Mouse (Mus musculus) liver, postnatal 0 days (tissue): ENCODE results near the gene 4930470P17Rik. TPM values are rescaled to one million over a fixed set of nuclear protein-coding genes. Genes with fewer than 3 reads are reported as not detected.
A peak's percentile ranks its signal among the peaks of the same experiment; 100 is the strongest.
"Not testable (repeated sequence)": the region's sequence is repeated elsewhere in the genome, so short reads cannot be mapped to it uniquely, and the experiment has no call there.

Source experiments
- ATAC-seq: fragments of 200-750 bp; cut with Nextera tagmentation; 2 replicates; pipeline ENCODE4 v1.8.0; 2017; ENCODE audit warnings: mild to moderate bottlenecking, moderate library complexity
- DNase-seq: peaks from one replicate; pipeline ENCODE4 v3.0.0-alpha.2; 2016
- H3K27ac ChIP-seq: fragments of 300-500 bp; sonication (generic); 2 replicates; pipeline ENCODE4 v1.5.1; 2014; ENCODE audit warnings: antibody characterized with exemption, moderate library complexity, mild to moderate bottlenecking, low read depth
- H3K27me3 ChIP-seq: fragments of 300-500 bp; sonication (generic); 2 replicates; pipeline ENCODE4 v1.6.1; 2014; ENCODE audit warnings: low read length, control low read depth, mixed read lengths; ENCODE audit not compliant: insufficient read depth
- H3K36me3 ChIP-seq: fragments of 300-500 bp; sonication (generic); replicated peaks from 2 replicates; pipeline ENCODE4 v1.6.1; 2014; ENCODE audit warnings: mild to moderate bottlenecking, control low read depth, low read length, moderate library complexity, mixed read lengths; ENCODE audit not compliant: insufficient read depth
- H3K4me1 ChIP-seq: fragments of 300-500 bp; sonication (generic); 2 replicates; pipeline ENCODE4 v1.6.1; 2014; ENCODE audit warnings: antibody characterized with exemption, mild to moderate bottlenecking, control low read depth; ENCODE audit not compliant: insufficient read depth
- H3K4me2 ChIP-seq: fragments of 300-500 bp; sonication (generic); 2 replicates; pipeline ENCODE4 v1.6.1; 2014; ENCODE audit warnings: low read depth, mild to moderate bottlenecking, low read length, moderate library complexity, mixed read lengths
- H3K4me3 ChIP-seq: fragments of 300-500 bp; sonication (generic); 2 replicates; pipeline ENCODE4 v1.5.1; 2014; ENCODE audit warnings: low read depth, low read length
- H3K9ac ChIP-seq: fragments of 300-500 bp; sonication (generic); replicated peaks from 2 replicates; pipeline ENCODE4 v1.6.1; 2014; ENCODE audit warnings: mild to moderate bottlenecking, moderate library complexity
- H3K9me3 ChIP-seq: fragments of 300-500 bp; sonication (generic); 2 replicates; pipeline ENCODE4 v1.6.1; 2016; ENCODE audit warnings: mild to moderate bottlenecking, control low read depth, low read length, mixed read lengths
- CTCF ChIP-seq: sonication (generic); IDR thresholded peaks from 2 replicates; pipeline ENCODE4 v1.5.1; 2016; ENCODE audit warnings: antibody characterized with exemption, low read depth
- EP300 ChIP-seq: IDR thresholded peaks from 2 replicates; pipeline ENCODE4 v1.6.1; 2016; ENCODE audit warnings: antibody characterized with exemption, low read depth, mild to moderate bottlenecking
- WGBS: fragments of 180-500 bp; shearing (Covaris S2); extraction: QIAGEN DNeasy Blood & Tissue Kit; methylation state at CpG from one replicate; pipeline ENCODE4 v1.1.7; 2014; ENCODE audit not compliant: insufficient replicate concordance; 5-methylcytosine and 5-hydroxymethylcytosine counted together
- polyA plus RNA-seq: library from polyadenylated mRNA; unstranded; fragments of >200 nt; fragmentation: Nextera tagmentation; extraction: Ambion mirVana; gene quantifications from 2 replicates; pipeline ENCODE4 v1.2.1, GENCODE M21; 2015

4930470P17Rik gene
- polyA plus RNA-seq, 1 experiment from 2014 or later = not detected

DNA sequence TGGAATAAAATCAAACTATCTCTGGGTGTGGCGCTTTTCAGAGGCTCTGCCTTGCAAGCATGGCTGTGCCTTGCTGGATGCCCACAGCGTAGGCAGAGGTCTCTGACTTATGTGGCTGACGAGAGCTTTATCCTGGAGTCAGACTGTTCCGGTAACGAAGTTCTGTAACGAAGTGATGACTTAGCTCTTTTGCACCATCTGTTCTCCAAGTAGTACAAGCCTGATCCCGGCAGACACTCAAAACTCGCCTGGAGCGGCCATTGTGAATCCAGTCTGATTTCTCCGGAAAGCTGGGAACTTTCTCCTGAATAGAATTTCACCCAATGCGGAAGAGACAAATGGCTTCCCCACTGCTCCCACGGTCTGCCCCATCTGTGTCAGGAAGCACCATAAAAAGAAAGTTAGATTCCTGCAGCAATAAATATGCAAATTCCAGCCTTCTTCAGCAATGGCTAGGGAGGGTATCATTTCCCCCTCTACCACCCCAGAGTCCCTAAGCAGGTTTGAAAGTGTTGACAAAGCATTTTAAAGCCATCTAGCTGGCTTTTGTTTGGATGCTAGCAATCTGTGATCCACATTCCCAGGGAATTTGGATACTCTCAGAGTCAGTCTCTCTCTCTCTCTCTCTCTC lies 17.2 kb upstream of the 4930470P17Rik start:
- ATAC-seq = no peak
- no peaks in the 10 kb centered on the region for H3K9me3 ChIP-seq
- H3K27me3 ChIP-seq = no peaks in the 10 kb centered on the region
- no peaks in the 10 kb centered on the region for H3K4me1 ChIP-seq
- no peak overlapping the region for H3K27ac ChIP-seq
- H3K9ac ChIP-seq = no peak overlapping the region
- H3K36me3 ChIP-seq = no peaks in the 10 kb centered on the region
- no peak for TF ChIP-seq EP300
- TF ChIP-seq CTCF = no peak
- 74% methylated on average over 12 of the region's 12 CpGs for WGBS
- no peak overlapping the region for H3K4me3 ChIP-seq
- no peak for DNase-seq
- no peak overlapping the region for H3K4me2 ChIP-seq

GRCm38 (mm10) chr2:170611794-170612193 lies 10.0 kb upstream of the 4930470P17Rik start:
- H3K27ac ChIP-seq, DNase-seq, ATAC-seq, H3K4me3 ChIP-seq, H3K9ac ChIP-seq, H3K27me3 ChIP-seq, H3K9me3 ChIP-seq, H3K36me3 ChIP-seq, H3K4me1 ChIP-seq, H3K4me2 ChIP-seq: not testable (repeated sequence)
- 67% methylated on average over 5 of the region's 5 CpGs for WGBS

- no peak overlapping the region for H3K9ac ChIP-seq
- TF ChIP-seq EP300 (no peak), CTCF (no peak)
- no peaks in the 10 kb centered on the region for H3K9me3 ChIP-seq
- H3K27me3 ChIP-seq = no peaks in the 10 kb centered on the region
- no peaks in the 10 kb centered on the region for H3K36me3 ChIP-seq
- no peak overlapping the region for H3K4me3 ChIP-seq
- no peak overlapping the region for H3K27ac ChIP-seq
- H3K4me2 ChIP-seq = no peak overlapping the region
- WGBS = 71% methylated on average over 5 of the region's 5 CpGs
- no peaks in the 10 kb centered on the region for H3K4me1 ChIP-seq
- ATAC-seq (no peak), DNase-seq (no peak)
These were observed 646 bp downstream of the 4930470P17Rik start for GRCm38 (mm10) chr2:170601171-170601570.

GRCm38 (mm10) chr2:170597586-170597985 lies 4.2 kb downstream of the 4930470P17Rik start:
- no peak for ATAC-seq
- no peak overlapping the region for H3K27ac ChIP-seq
- no peaks in the 10 kb centered on the region; the same call in 1 of the 2 replicates for H3K9me3 ChIP-seq
- 7% methylated on average over 2 of the region's 2 CpGs for WGBS
- DNase-seq = no peak
- no peak overlapping the region for H3K4me2 ChIP-seq
- TF ChIP-seq EP300 (no peak), CTCF (peak; percentile 57)
- H3K4me3 ChIP-seq = no peak overlapping the region
- no peaks in the 10 kb centered on the region for H3K36me3 ChIP-seq
- no peak overlapping the region for H3K9ac ChIP-seq
- H3K4me1 ChIP-seq = no peaks in the 10 kb centered on the region
- no peaks in the 10 kb centered on the region for H3K27me3 ChIP-seq

GRCm38 (mm10) chr2:170596726-170597125 lies 5.1 kb downstream of the 4930470P17Rik start:
- WGBS = 33% methylated on average over 1 of the region's 1 CpGs
- no peaks in the 10 kb centered on the region for H3K4me1 ChIP-seq
- DNase-seq (peak; percentile 51), ATAC-seq (no peak)
- H3K4me3 ChIP-seq = no peak overlapping the region
- no peak overlapping the region for H3K9ac ChIP-seq
- H3K9me3 ChIP-seq = no peaks in the 10 kb centered on the region; the same call in 1 of the 2 replicates
- H3K4me2 ChIP-seq = no peak overlapping the region
- H3K27me3 ChIP-seq = no peaks in the 10 kb centered on the region
- H3K27ac ChIP-seq = no peak overlapping the region
- peak; percentile 55 for TF ChIP-seq CTCF
- no peak for TF ChIP-seq EP300
- H3K36me3 ChIP-seq = no peaks in the 10 kb centered on the region

DNA sequence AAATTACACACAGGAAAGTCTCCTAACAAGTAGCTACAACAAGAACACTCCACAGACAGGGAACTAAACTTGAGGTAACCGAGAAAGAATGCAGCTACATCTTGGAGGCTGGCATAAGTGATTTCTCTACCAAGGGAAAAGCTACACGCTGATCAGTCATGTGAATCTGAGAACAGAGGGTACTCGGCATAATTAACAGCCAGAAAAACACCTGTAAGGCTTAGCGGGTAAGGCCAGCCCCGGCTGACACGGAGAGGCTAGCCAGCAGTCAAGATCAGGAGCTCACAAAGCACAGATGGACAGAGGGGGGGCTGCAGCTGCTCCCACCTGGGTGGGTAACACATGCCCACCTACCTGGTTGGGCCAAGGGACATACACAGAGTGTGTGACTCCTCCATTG lies 9.7 kb downstream of the 4930470P17Rik start:
- Histone ChIP-seq H3K27ac (no peak overlapping the region), H3K4me1 (no peaks in the 10 kb centered on the region), H3K36me3 (no peaks in the 10 kb centered on the region), H3K4me2 (no peak overlapping the region), H3K9ac (no peak overlapping the region), H3K27me3 (no peaks in the 10 kb centered on the region), H3K4me3 (no peak overlapping the region), H3K9me3 (no peaks in the 10 kb centered on the region; the same call in 1 of the 2 replicates)
- no peak for TF ChIP-seq CTCF
- WGBS = 75% methylated on average over 6 of the region's 6 CpGs
- DNase-seq (no peak), ATAC-seq (no peak)
